Mouse (Mus musculus) bone marrow, adult 2 months (tissue): ENCODE measurements at regions not wholly inside any gene's neighbourhood (a gene's known extent, or its start where the extent isn't known, plus 50 kb on each side); places are given as distances from the start of the nearest gene placed in this dataset.

ENCODE experiments used
- CTCF ChIP-seq: fragments of 200-500 bp; IDR thresholded peaks from 2 replicates; pipeline ENCODE4 v1.5.1; 2011; ENCODE audit warnings: low read length, control low read depth; ENCODE audit not compliant: control insufficient read depth, insufficient read depth
- POLR2A ChIP-seq: fragments of 200-500 bp; IDR thresholded peaks from 2 replicates; pipeline ENCODE4 v1.6.1; 2011; ENCODE audit warnings: low read depth, mild to moderate bottlenecking, control low read depth, low read length, borderline replicate concordance; ENCODE audit not compliant: control insufficient read depth

GRCm38 (mm10) chr13:107600331-107601131 lies 443.7 kb upstream of the Smim15 start:
- TF ChIP-seq CTCF (no peak), POLR2A (no peak)
